Mouse (Mus musculus): ENCODE data around the gene Gm44511.
"Not testable (repeated sequence)": the region's sequence is repeated elsewhere in the genome, so short reads cannot be mapped to it uniquely, and the experiment has no call there.

Gene Gm44511

GRCm38 (mm10) chr6:128799144-128799895, 26.8 kb downstream of the Gm44511 start:
- DNase-seq = peak; percentile 83

DNA sequence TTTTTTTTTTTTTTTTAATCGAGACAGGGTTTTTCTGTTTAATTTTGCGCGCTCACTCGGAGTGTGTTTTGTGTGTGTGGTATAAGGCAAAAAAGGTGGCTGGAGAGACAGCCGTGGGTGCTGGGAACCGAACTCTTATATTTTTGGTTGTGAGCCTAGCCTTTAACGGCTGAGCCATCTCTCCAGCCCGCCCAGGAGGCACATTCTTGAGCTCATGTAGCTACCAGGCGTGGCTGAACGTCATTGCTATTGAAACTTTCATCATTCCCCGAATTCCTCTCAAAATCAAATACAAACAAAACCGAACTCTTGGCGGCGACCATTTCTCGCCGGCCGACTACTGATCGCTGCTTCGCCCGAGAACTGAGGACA, 27.4 kb downstream of the Gm44511 start:
- peak; percentile 72 to 74 for DNase-seq

DNA sequence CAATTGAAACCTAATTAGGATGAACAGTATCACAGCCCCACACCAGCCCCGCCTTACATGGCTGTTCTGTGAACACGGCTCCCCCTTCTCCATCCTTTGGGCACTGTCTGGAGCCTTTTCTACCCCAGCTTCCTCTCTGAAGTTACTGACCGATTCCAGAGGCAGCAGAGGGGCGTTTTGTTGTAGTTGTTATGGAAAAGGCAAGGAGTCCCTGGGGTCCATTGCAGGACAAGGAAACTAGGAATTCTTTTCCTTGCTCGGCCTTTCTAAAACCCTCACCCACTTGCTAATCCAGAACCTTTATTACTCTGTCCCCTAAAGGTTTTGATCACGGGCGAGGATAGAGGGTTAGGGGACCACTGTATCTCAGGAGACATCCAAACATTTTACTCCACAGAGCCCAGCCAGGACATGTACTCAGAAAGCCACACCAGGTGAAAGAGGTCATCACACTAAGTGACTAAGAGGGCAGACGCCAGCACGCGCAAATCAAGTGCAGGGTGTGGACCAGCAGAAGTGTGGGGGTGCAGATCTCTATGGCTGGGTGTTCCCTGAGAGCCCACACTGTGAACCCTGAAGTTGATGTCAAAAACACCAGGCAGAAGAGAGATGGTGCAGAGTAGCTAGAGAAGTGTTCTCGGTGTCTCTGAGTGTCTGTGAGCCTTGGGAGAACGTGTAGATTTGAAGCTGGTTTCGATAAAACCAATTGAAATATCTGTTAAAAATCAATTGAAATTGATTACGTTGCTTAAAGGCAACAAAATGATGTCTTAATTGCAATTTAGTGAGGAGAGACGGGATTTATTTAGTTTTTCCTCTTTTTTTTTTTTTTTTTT, 28.0 kb downstream of the Gm44511 start:
- DNase-seq = peak in 1 of 2 experiments; percentile 39

GRCm38 (mm10) chr6:128797185-128797905, 28.8 kb downstream of the Gm44511 start:
- no peak for DNase-seq

DNA sequence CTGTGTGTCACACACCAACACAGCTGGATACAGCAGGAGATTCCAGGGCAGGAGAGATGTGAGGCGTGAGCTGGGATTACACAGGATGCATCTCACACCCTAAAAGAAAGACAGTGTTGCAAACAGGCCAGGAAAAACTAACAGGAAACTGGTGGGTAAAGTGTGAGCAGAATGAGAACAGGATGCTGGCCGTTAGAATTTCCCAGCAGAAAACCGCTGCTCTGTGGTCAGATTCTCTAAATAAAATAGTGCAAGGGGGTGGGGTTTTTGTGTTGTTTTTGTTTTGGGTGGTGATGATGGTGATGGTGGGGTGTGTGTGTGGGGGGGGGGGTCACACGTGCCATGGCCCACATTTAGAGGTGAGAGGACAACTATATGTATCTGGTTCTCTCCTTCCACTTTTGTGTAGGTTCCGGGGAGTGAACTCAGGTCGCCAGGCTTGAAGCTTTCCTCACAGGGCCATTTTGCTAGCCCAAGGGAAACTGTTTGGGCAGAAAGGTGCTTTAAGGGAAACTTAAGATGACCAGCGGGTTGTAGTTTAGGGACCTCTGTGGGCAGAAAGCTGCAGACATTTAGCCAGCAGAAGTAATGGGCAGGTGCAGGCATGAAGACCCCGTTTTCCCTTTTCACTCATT, 29.7 kb downstream of the Gm44511 start:
- DNase-seq = no peak

DNA sequence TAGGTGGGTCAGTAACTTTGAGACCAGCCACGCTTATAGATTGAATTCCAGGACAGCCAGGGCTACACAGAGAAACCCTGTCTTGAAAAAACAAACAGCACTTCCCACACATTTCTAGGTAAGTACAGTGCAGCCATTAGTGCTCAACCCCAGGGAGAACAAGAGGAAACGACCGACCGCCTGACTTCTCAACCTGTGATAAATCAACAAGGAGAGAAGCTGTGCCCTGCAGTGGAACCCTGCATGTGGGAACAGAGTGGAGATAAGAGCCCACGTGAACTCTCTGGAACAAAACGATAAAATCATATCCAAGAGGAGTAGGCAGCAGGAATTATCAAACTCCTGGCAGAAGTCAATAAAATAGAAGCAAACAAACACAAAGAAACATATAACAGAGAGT, 32.4 kb downstream of the Gm44511 start:
- DNase-seq = no peak

DNA sequence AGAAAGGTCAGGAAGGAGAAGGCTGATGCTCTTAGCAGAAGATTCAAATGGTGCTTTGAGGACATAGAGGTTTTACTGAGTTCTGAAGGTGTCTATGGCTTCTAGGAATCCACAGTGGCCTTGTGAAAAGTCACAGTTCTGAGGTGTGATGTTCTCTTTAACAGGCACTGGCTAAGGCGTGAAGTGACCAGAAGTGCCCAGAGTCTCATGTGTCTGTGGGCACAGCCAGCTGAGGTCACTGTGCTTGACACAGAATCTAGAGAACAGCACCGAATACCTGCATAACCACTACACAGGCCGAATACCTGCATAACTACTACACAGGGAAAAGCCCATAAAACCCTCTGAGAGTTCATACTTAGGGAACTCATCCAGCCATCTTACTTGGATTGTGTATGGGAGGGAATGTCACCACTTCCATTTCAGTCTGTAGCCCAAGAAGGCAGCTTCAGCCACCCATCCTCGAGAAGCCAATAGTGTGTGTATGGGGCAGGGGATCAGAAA, 35.6 kb downstream of the Gm44511 start:
- DNase-seq = not testable (repeated sequence)

DNA sequence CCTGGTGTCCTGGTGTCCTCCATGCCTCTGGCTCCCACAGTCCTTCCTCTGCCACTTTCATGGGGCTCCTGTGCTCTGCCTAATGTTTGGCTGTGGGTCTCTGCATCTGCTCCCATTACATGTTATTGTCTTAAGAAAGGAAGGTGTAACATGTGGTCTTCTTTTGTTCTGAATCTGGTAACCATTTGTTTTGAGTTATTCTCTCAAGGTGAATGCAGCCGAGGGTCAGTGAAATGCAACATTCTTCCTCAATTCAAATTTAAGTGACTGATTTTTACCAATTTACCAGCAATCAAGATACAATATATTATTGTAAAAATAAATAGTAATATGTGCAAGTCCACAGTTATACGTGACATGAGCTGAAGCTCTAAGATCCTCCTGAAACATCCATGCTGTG, 37.0 kb downstream of the Gm44511 start, which contains the start of gene Klrb1c:
Gene Klrb1c, minus strand, starts transcription at position 101 of the 400 bp plus-strand sequence.
- DNase-seq = no peak

GRCm38 (mm10) chr6:128788517-128788916, 37.6 kb downstream of the Gm44511 start:
- no peak for DNase-seq

DNA sequence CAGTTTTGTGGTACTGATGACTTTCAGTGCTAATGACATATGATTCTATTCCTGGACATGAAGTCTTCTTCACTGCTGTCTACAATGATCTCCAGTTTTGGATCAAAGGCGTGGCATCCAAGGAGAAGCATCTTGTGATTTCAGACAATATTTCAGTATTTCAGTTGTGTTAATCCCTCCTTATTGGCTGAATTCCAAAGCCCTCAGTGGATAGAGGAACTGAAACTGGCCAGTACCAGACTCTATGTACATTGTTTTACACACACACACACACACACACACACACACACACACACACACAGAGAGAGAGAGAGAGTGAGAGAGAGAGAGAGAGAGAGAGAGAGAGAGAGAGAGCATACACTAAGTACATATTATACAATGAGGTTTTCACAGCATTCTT, 39.7 kb downstream of the Gm44511 start:
- not testable (repeated sequence) for DNase-seq

DNA sequence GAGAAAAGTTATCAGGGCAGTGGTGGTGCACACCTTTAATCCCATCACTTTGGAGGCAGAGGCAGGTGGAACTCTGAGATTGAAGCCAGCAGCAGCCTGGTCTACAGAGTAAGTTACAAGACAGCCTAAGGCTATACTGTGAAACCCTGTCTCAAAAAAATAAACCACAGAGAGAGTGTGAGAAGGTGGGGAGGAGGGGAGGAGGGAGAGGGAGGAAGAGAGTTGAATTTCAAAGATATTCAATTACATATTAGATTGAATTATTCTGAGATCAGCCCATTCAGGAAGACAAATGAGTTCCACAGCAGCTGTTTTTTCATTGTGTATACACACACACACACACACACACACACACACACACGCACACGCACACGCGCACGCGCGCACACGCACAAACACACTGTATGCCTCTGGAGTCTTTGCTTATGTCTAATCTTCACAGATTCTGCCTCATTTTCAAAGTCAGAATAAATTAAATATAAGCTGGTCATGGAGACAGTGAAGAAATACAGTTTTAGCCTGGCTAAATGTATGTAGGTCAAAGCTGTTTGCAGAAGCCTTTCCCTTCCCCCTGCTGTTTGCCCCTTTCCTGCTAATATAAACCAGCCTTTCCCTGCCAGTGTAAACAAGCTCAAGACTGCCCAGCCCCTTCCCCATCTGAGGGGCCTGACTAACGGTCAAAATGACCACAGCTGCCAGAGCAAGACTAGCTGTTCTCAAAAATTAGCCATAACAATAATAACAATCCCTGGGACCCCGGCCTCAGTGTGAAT, 56.4 kb downstream of the Gm44511 start:
- DNase-seq = no peak

- DNase-seq = no peak
These were observed 58.1 kb downstream of the Gm44511 start for GRCm38 (mm10) chr6:128768047-128768446.

DNA sequence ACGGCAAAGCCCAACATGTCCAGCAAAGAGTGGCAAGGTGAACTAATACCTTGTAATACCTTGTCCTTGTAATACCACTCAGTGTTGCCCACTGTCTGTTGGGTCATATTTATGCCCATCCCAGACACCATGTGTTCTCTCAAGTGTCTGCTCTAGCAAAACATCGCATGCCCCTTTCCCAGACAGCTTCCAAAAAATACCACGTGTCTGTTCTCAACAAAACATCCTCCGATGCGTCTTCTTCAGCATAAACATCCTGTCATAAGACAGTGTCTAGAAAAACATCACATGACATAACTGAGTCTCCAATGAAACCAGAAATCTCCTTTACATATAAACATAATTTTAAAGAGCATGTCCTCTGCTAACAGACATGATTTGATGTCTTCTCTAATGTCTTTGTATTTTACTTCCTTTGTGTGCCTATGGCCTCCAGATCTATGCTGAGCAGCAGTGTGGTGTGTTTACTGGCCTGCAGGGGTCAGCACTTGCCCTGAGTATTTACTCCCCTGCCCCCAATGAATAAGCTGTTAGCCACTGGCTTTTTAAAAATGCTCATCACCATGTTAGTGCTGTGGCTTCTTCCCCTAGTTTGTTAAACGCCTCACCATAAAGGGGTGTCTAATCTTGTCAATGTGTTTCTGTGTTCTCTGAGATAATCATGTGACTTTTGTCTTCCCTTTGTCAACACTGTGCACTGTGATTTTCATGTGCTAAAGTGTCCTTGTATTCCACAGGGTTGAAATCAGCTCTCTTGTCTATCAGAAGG, 59.4 kb downstream of the Gm44511 start:
- DNase-seq = peak; percentile 56 to 71

GRCm38 (mm10) chr6:128765211-128765610, 60.9 kb downstream of the Gm44511 start:
- DNase-seq = no peak

DNA sequence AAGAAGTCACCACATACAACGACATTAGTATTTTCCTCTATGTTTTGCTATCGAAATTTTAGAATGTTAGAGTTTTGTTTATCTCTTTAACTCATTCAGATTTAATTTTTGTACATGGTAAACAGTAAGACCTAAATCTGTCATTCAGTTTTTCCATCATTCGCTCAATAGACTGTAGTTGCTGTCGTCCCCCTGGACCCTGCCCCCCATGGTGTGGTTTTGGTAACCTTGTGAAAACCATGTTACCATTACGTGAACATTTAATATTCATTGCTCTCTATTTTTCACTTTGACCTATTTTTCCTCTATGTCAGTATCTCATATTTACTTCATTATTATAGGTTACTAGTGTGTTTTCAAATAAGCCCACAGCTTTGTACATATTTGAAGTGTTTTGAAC, 61.5 kb downstream of the Gm44511 start:
- DNase-seq = no peak

DNA sequence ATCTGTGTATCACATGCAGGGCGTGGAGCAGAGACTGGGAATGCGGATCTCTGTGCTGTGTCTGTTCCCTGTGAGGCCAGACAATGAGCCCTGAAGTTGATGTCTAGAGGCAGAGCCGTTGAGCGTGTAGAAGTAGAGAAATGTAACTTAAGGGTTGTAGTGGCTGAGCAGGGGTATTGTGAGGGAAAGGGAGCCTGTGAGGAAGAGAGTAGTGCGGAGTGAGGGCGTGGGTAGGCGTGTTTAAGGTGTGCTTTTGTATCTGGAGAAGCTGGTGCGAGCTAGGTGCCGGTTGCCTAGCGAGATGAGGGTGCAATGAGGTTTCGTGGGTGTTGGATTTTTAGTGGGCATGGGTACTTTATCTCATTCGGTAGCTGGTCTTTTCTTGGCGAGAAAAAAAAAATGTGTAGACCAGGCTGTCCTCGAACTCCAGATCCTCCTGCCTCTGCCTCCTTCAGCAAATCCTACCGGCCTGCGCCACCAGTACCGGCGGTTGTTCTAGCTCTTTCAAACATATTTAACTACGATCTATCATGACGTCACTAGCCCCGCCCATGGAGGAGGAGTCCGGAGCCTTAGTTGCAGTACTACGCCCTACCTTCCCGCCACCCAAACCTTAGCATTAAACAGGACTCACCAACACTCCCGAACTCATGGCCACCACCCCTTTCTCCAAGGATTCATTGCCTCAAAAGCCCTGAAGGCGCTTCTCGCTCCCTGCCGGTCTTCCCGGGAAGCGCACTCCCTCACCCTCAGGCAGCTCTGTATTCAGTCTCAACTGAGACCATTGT, 62.2 kb downstream of the Gm44511 start:
- peak; percentile 96 to 98 for DNase-seq

DNA sequence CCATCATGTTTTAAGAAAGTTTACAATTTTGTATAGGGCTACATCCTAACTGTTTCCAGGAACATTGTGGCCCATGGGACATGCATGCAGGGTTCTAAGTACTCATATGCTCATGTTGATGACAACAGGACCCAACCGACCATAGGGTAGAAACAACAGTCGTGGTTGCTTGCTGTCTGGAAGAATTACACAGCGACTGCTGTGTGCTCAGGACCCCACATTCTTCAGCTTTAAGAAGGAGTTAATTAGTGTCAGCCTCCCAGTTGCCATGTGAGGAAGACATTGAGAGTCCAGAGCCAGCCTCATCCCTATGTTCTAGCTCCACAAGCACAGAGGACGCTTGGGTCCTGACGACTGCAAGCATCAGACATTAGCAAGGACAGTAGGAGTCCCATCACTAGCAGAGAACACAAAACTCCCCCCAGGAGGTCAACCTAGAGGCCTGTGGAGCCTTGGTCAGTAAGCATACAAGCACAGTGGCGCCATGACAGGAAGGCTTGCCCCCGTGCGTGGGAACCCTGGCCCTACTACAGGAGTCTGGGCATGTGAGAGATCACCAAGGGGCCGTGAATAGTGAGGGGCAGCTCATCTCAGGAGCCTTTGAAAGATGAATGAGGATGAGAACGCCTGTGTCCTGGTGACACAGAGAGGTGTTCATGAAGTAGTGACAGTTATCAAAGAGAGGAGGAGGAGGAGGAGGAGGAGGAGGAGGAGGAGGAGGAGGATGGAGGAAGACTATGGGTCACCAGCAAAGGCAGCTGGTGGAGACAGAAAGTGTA, 63.0 kb downstream of the Gm44511 start:
- not testable (repeated sequence) for DNase-seq

DNA sequence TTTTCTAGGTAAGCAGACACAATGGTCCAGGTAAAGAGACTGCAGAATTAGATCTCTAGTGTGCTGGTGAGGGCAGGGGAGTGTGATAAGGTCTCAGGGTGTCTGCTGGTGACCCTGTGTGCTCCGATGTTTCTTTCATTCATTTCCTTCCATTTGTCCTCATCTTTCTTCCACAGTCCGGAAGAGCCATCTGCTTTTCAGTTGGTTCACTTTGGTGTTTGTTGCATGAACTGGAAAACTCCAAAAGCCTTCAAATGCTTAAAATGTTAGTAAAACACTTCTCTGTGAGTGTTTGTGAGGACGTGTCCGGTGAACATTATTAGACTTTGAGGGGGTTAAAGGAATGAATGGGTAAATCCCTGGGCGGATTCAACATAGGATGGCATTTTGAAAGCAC, 65.0 kb downstream of the Gm44511 start:
- DNase-seq = no peak

- DNase-seq = peak; percentile 84 to 87
These were observed 65.5 kb downstream of the Gm44511 start for GRCm38 (mm10) chr6:128760416-128761143.
